Mouse (Mus musculus): ENCODE results near the gene Mff. TPM values are rescaled to one million over a fixed set of nuclear protein-coding genes. Genes with fewer than 3 reads are reported as not detected.

Gene Mff
- polyA plus RNA-seq, 1 experiment from 2014 or later: 290 TPM

DNA sequence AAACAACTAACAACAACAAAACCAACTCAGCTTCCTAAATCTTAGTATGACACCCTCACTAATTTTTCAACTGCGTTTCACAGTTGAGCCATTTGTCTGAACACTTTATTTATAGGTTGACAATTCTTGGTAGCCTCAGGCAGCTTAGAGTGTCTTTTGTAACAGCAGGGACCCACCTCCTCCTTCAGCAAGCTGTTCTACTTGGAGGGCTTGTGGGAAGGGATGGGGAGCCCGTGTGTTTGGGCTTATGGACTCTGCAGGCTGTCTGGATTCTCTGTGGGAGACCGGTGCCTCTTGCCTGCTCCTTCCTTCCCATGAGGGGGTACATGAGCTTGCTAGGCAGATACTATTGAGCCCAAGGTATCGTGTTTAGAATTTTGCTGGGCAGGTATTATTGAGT, 69.3 kb downstream of the Mff start:
- no peaks in the 10 kb centered on the region for H3K36me3 ChIP-seq (ENCODE audit: control insufficient read depth, insufficient read depth, low read length)
- H3K27me3 ChIP-seq (ENCODE audit: control insufficient read depth, insufficient read depth, low read length): no peaks in the 10 kb centered on the region
- ATAC-seq (replicated peaks; ENCODE audit: low FRiP score) (no peak), DNase-seq (ENCODE audit: low spot score) (no peak)
- H3K4me3 ChIP-seq (ENCODE audit: low read depth, low read length): no peak overlapping the region
- no peaks in the 10 kb centered on the region for H3K4me1 ChIP-seq (replicated peaks; ENCODE audit: control insufficient read depth, insufficient read depth, low read length)
- no peak overlapping the region for H3K27ac ChIP-seq (ENCODE audit: low read depth, low read length)
- H3K9me3 ChIP-seq (ENCODE audit: control insufficient read depth, low read length): no peaks in the 10 kb centered on the region
- H3K4me2 ChIP-seq (ENCODE audit: low read depth, low read length, severe bottlenecking): no peak overlapping the region
- no peak overlapping the region for H3K9ac ChIP-seq (ENCODE audit: low read length)
- 57% methylated on average over 4 of the region's 4 CpGs for WGBS

DNA sequence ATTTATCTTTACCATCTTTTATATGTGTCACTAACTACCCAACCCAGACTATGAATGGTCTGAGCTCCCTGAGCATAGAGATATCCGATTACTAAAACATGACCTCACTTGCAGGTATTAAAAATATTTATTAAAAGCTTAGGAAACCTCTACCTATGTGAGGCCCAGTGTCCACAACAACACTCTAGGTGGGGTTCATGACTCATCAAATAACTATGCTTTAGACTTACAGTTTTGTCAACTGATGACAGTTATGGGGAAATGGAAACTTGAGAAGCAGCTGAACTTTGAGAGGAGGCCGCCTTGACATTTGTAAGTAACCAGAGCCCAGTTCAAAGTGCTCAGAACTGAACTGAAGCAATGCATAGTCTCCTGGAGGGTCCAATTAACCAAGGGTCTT, 70.5 kb downstream of the Mff start:
- no peak overlapping the region for H3K4me3 ChIP-seq (ENCODE audit: low read depth, low read length)
- H3K27ac ChIP-seq (ENCODE audit: low read depth, low read length): no peak overlapping the region
- no peaks in the 10 kb centered on the region for H3K9me3 ChIP-seq (ENCODE audit: control insufficient read depth, low read length)
- 90% methylated on average over 2 of the region's 2 CpGs for WGBS
- no peaks in the 10 kb centered on the region for H3K27me3 ChIP-seq (ENCODE audit: control insufficient read depth, insufficient read depth, low read length)
- H3K9ac ChIP-seq (ENCODE audit: low read length): no peak overlapping the region
- DNase-seq (ENCODE audit: low spot score) (no peak), ATAC-seq (replicated peaks; ENCODE audit: low FRiP score) (no peak)
- no peak overlapping the region for H3K4me2 ChIP-seq (ENCODE audit: low read depth, low read length, severe bottlenecking)
- H3K36me3 ChIP-seq (ENCODE audit: control insufficient read depth, insufficient read depth, low read length): no peaks in the 10 kb centered on the region
- no peaks in the 10 kb centered on the region for H3K4me1 ChIP-seq (replicated peaks; ENCODE audit: control insufficient read depth, insufficient read depth, low read length)

DNA sequence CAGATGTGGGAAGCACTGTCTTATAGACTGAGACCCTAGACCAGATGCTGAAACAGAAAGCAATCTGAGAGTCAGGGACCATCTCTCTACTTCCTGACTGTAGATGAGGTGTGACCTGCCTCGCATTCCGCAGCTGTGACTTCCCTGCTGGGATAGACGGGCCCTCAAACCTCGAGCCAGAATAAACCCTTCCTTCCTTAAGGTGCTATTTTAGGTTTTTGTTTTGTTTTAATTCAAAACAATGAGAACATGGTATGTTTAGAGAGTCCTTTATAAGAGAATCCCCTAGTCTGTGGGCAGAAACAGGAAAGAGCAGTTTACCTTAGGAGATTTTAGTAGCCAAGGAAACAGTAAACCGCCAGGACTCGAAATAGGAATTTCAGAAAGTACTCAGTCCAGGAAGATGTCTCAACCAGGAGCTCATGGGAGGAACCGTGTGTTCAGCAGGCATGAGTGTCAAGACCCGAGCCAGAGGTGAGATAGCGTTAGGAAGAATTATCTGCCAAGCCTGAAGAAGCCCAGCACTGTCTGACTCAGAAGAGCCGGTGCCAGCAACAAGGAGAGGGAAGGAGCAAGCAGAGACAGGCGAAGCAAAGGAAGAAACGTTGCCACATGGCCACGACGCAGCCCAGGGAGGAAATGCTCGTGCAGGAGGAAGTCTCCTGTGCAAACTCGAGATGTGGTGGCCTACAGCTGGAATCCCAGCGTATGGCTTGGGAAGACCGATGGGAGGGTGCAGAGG, 71.2 kb downstream of the Mff start:
- H3K36me3 ChIP-seq (ENCODE audit: control insufficient read depth, insufficient read depth, low read length): no peaks in the 10 kb centered on the region
- no peak overlapping the region for H3K9ac ChIP-seq (ENCODE audit: low read length)
- H3K4me1 ChIP-seq (replicated peaks; ENCODE audit: control insufficient read depth, insufficient read depth, low read length): no peaks in the 10 kb centered on the region
- ATAC-seq (replicated peaks; ENCODE audit: low FRiP score) (no peak), DNase-seq (ENCODE audit: low spot score) (no peak)
- no peaks in the 10 kb centered on the region for H3K9me3 ChIP-seq (ENCODE audit: control insufficient read depth, low read length)
- H3K27me3 ChIP-seq (ENCODE audit: control insufficient read depth, insufficient read depth, low read length): no peaks in the 10 kb centered on the region
- WGBS: 86% methylated on average over 18 of the region's 18 CpGs
- no peak overlapping the region for H3K27ac ChIP-seq (ENCODE audit: low read depth, low read length)
- no peak overlapping the region for H3K4me2 ChIP-seq (ENCODE audit: low read depth, low read length, severe bottlenecking)
- no peak overlapping the region for H3K4me3 ChIP-seq (ENCODE audit: low read depth, low read length)

DNA sequence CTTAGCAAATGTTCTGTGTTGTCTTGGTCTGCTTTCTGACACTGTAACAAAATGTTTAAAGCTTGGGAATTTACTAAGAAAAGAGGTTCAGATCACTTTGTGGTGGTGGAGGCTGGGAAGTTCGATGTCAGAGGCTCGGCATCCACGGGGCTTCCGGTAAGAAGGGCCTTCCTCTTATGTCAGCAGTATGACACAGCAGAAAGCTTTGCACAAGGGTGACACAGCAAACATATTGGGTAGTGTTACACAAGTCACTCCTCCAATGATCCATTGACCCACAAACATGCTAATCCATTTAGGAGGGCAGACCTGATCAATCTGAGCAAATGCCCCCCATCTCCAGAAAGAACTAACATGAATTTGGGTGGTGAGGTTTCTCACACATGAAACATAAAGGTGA, 72.4 kb downstream of the Mff start:
- Histone ChIP-seq H3K4me3 (ENCODE audit: low read depth, low read length) (no peak overlapping the region), H3K9ac (ENCODE audit: low read length) (no peak overlapping the region), H3K9me3 (ENCODE audit: control insufficient read depth, low read length) (no peaks in the 10 kb centered on the region), H3K4me1 (replicated peaks; ENCODE audit: control insufficient read depth, insufficient read depth, low read length) (no peaks in the 10 kb centered on the region), H3K36me3 (ENCODE audit: control insufficient read depth, insufficient read depth, low read length) (no peaks in the 10 kb centered on the region), H3K27ac (ENCODE audit: low read depth, low read length) (no peak overlapping the region), H3K4me2 (ENCODE audit: low read depth, low read length, severe bottlenecking) (no peak overlapping the region), H3K27me3 (ENCODE audit: control insufficient read depth, insufficient read depth, low read length) (no peaks in the 10 kb centered on the region)
- WGBS: 97% methylated on average over 4 of the region's 4 CpGs
- ATAC-seq (replicated peaks; ENCODE audit: low FRiP score): no peak
- no peak for DNase-seq (ENCODE audit: low spot score)

DNA sequence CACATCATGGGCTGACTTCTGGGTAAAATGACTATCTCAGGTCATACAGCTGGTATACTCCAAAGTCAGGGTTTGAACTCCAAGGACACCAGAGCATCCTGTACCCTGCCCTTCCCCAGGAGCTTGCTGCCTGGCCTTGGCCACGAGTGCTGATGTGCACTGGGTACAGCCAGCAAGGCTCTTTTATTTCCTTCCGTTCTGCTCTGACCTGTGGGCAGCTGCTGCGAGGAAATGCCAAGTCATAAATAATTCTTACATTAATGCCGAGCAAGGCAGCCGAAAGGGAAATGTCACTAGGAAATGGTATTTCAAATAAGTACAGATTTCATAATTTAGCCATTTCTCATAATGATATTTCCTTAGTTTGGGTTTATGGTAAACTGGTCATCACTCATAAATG, 73.6 kb downstream of the Mff start:
- H3K27me3 ChIP-seq (ENCODE audit: control insufficient read depth, insufficient read depth, low read length): no peaks in the 10 kb centered on the region
- no peaks in the 10 kb centered on the region for H3K36me3 ChIP-seq (ENCODE audit: control insufficient read depth, insufficient read depth, low read length)
- H3K4me2 ChIP-seq (ENCODE audit: low read depth, low read length, severe bottlenecking): no peak overlapping the region
- ATAC-seq (replicated peaks; ENCODE audit: low FRiP score): no peak
- H3K4me3 ChIP-seq (ENCODE audit: low read depth, low read length): no peak overlapping the region
- no peak overlapping the region for H3K27ac ChIP-seq (ENCODE audit: low read depth, low read length)
- no peak for DNase-seq (ENCODE audit: low spot score)
- 88% methylated on average over 5 of the region's 5 CpGs for WGBS
- H3K4me1 ChIP-seq (replicated peaks; ENCODE audit: control insufficient read depth, insufficient read depth, low read length): no peaks in the 10 kb centered on the region
- H3K9ac ChIP-seq (ENCODE audit: low read length): no peak overlapping the region
- H3K9me3 ChIP-seq (ENCODE audit: control insufficient read depth, low read length): no peaks in the 10 kb centered on the region

DNA sequence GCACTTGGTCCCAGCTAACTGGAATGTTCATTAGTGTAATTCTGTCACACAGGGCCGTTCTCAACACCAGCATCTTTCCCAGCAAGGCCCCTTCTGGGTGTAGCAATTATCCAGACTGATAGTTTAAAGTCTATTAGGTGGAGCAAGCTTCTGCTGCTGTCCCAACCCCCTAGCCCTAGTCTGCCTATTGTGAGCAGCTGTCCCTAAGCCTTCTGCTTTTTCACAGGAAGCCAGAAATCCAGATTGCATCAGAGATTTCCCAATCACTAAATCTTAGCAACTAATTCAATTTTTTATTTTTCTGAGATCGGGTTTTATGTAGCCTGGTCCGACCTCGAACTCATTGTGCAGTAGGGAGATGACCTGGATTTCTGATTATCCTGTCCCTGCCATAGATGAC, 74.2 kb downstream of the Mff start:
- Histone ChIP-seq H3K27ac (ENCODE audit: low read depth, low read length) (no peak overlapping the region), H3K27me3 (ENCODE audit: control insufficient read depth, insufficient read depth, low read length) (no peaks in the 10 kb centered on the region), H3K9me3 (ENCODE audit: control insufficient read depth, low read length) (no peaks in the 10 kb centered on the region), H3K4me2 (ENCODE audit: low read depth, low read length, severe bottlenecking) (no peak overlapping the region), H3K4me1 (replicated peaks; ENCODE audit: control insufficient read depth, insufficient read depth, low read length) (no peaks in the 10 kb centered on the region), H3K36me3 (ENCODE audit: control insufficient read depth, insufficient read depth, low read length) (no peaks in the 10 kb centered on the region), H3K4me3 (ENCODE audit: low read depth, low read length) (no peak overlapping the region), H3K9ac (ENCODE audit: low read length) (no peak overlapping the region)
- ATAC-seq (replicated peaks; ENCODE audit: low FRiP score) (no peak), DNase-seq (ENCODE audit: low spot score) (no peak)
- 85% methylated on average over 4 of the region's 4 CpGs for WGBS

DNA sequence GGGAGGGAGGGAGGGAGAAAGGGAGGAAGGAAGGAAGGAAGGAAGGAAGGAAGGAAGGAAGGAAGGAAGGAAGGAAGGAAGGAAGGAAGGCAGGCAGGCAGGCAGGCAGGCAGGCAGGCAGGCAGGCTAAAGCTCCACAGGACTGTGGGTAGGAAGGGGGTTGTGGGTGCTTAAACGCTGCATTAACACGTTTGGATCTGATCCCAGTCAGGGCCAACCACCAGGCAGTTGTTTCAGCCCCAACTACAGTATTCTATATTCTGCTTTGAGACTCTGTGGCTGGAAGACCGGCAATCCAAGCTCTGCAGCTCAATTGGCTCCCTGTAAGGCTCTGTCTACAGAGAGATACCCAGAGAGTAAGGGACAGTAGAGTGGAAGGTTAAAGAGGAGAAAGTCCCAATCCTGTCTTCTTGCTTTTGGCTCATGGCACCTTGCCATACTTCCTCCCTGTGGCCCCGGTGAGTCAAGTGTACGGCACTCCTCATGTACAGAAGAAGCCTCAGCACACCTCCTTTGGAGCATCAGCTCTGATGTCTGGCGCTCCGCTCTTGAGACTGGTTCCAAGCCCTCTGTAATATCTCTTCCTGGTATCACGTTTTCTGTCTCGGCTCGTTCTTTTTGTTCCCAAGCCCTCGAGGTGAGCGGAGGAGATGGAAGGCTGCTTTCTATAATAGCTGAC, 76.6 kb downstream of the Mff start:
- Histone ChIP-seq H3K36me3 (ENCODE audit: control insufficient read depth, insufficient read depth, low read length) (no peaks in the 10 kb centered on the region), H3K27me3 (ENCODE audit: control insufficient read depth, insufficient read depth, low read length) (no peaks in the 10 kb centered on the region), H3K27ac (ENCODE audit: low read depth, low read length) (no peak overlapping the region), H3K9me3 (ENCODE audit: control insufficient read depth, low read length) (no peaks in the 10 kb centered on the region), H3K4me3 (ENCODE audit: low read depth, low read length) (no peak overlapping the region), H3K4me1 (replicated peaks; ENCODE audit: control insufficient read depth, insufficient read depth, low read length) (no peaks in the 10 kb centered on the region), H3K9ac (ENCODE audit: low read length) (no peak overlapping the region), H3K4me2 (ENCODE audit: low read depth, low read length, severe bottlenecking) (no peak overlapping the region)
- 90% methylated on average over 12 of the region's 12 CpGs for WGBS
- DNase-seq (ENCODE audit: low spot score) (no peak), ATAC-seq (replicated peaks; ENCODE audit: low FRiP score) (no peak)

Measured in forebrain, embryonic 11.5 days (tissue).